Mouse (Mus musculus): ENCODE measurements around the gene Stac. TPM values are rescaled to one million over a fixed set of nuclear protein-coding genes. Genes with fewer than 3 reads are reported as not detected.

The Stac gene
- polyA plus RNA-seq, 1 experiment from 2014 or later: 0.98 TPM

- no peak overlapping the region for H3K4me2 ChIP-seq (ENCODE audit: low read depth, low read length, severe bottlenecking)
- no peaks in the 10 kb centered on the region for H3K27me3 ChIP-seq (ENCODE audit: control insufficient read depth, insufficient read depth, low read length)
- H3K36me3 ChIP-seq (ENCODE audit: control insufficient read depth, insufficient read depth, low read length): no peaks in the 10 kb centered on the region
- H3K27ac ChIP-seq (ENCODE audit: low read depth, low read length): no peak overlapping the region
- H3K4me3 ChIP-seq (ENCODE audit: low read depth, low read length): no peak overlapping the region
- no peak overlapping the region for H3K9ac ChIP-seq (ENCODE audit: low read length)
- no peaks in the 10 kb centered on the region for H3K4me1 ChIP-seq (replicated peaks; ENCODE audit: control insufficient read depth, insufficient read depth, low read length)
- 33% methylated on average over 4 of the region's 4 CpGs for WGBS
- no peaks in the 10 kb centered on the region for H3K9me3 ChIP-seq (ENCODE audit: control insufficient read depth, low read length)
- DNase-seq (ENCODE audit: low spot score) (no peak), ATAC-seq (replicated peaks; ENCODE audit: low FRiP score) (no peak)
Measured at GRCm38 (mm10) chr9:111575889-111576288, 114.3 kb downstream of the Stac start.

GRCm38 (mm10) chr9:111573836-111574235 lies 116.3 kb downstream of the Stac start:
- Histone ChIP-seq H3K27me3 (ENCODE audit: control insufficient read depth, insufficient read depth, low read length) (no peaks in the 10 kb centered on the region), H3K9ac (ENCODE audit: low read length) (no peak overlapping the region), H3K9me3 (ENCODE audit: control insufficient read depth, low read length) (no peaks in the 10 kb centered on the region), H3K27ac (ENCODE audit: low read depth, low read length) (no peak overlapping the region), H3K4me3 (ENCODE audit: low read depth, low read length) (no peak overlapping the region), H3K4me1 (replicated peaks; ENCODE audit: control insufficient read depth, insufficient read depth, low read length) (no peaks in the 10 kb centered on the region), H3K36me3 (ENCODE audit: control insufficient read depth, insufficient read depth, low read length) (no peaks in the 10 kb centered on the region), H3K4me2 (ENCODE audit: low read depth, low read length, severe bottlenecking) (no peak overlapping the region)
- DNase-seq (ENCODE audit: low spot score) (no peak), ATAC-seq (replicated peaks; ENCODE audit: low FRiP score) (no peak)
- WGBS: 92% methylated on average over 5 of the region's 5 CpGs

- WGBS: 87% methylated on average over 5 of the region's 5 CpGs
- H3K9ac ChIP-seq (ENCODE audit: low read length): no peak overlapping the region
- DNase-seq (ENCODE audit: low spot score): no peak
- no peak for ATAC-seq (replicated peaks; ENCODE audit: low FRiP score)
- no peak overlapping the region for H3K4me2 ChIP-seq (ENCODE audit: low read depth, low read length, severe bottlenecking)
- no peaks in the 10 kb centered on the region for H3K27me3 ChIP-seq (ENCODE audit: control insufficient read depth, insufficient read depth, low read length)
- H3K27ac ChIP-seq (ENCODE audit: low read depth, low read length): no peak overlapping the region
- H3K9me3 ChIP-seq (ENCODE audit: control insufficient read depth, low read length): no peaks in the 10 kb centered on the region
- no peaks in the 10 kb centered on the region for H3K4me1 ChIP-seq (replicated peaks; ENCODE audit: control insufficient read depth, insufficient read depth, low read length)
- no peaks in the 10 kb centered on the region for H3K36me3 ChIP-seq (ENCODE audit: control insufficient read depth, insufficient read depth, low read length)
- no peak overlapping the region for H3K4me3 ChIP-seq (ENCODE audit: low read depth, low read length)
Measured at GRCm38 (mm10) chr9:111571619-111572018, 118.5 kb downstream of the Stac start.

DNA sequence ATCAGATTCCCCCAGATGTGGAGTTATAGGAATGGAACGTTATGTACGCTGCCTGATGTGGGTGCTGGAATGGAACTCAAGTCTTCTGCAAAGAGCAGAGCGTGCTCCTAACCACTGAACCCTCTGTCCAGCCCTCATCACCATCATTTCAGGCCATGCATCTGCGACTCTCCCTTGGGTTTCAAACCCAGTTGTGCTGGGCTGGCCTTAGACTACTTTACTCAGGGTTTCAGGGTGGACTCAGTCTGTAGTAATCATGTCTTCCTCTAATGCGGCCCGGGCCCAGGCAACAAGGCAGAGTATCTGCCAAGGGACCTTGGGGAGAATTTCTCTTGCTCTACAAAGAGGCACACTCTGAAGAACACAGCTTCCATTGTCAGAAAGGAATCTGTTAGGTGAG lies 126.0 kb downstream of the Stac start:
- ATAC-seq (replicated peaks; ENCODE audit: low FRiP score) (no peak), DNase-seq (ENCODE audit: low spot score) (no peak)
- Histone ChIP-seq H3K9me3 (ENCODE audit: control insufficient read depth, low read length) (no peaks in the 10 kb centered on the region), H3K9ac (ENCODE audit: low read length) (no peak overlapping the region), H3K36me3 (ENCODE audit: control insufficient read depth, insufficient read depth, low read length) (no peaks in the 10 kb centered on the region), H3K4me3 (ENCODE audit: low read depth, low read length) (no peak overlapping the region), H3K4me2 (ENCODE audit: low read depth, low read length, severe bottlenecking) (no peak overlapping the region), H3K27me3 (ENCODE audit: control insufficient read depth, insufficient read depth, low read length) (no peaks in the 10 kb centered on the region), H3K4me1 (replicated peaks; ENCODE audit: control insufficient read depth, insufficient read depth, low read length) (no peaks in the 10 kb centered on the region), H3K27ac (ENCODE audit: low read depth, low read length) (no peak overlapping the region)
- WGBS: 95% methylated on average over 6 of the region's 6 CpGs

DNA sequence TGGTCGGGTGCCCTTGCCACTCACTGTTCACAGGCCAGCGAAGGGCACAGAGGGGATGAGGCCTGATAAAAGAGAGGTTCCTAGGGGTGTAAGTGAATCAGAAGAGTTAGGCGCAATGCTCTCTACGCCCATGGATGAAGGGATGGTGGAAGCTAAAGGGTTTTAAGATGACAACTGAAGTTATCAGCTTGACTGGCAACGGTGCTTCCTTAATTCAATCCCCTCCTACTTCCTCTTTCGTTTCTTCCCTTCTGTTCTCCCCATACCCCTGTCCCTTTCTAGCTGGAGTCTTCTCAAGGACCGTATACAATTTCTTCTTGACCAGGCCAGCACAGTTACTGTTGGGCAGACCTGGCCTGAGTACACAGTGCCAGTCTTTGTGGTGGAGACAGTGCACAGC lies 126.9 kb downstream of the Stac start:
- Histone ChIP-seq H3K4me3 (ENCODE audit: low read depth, low read length) (no peak overlapping the region), H3K36me3 (ENCODE audit: control insufficient read depth, insufficient read depth, low read length) (no peaks in the 10 kb centered on the region), H3K27me3 (ENCODE audit: control insufficient read depth, insufficient read depth, low read length) (no peaks in the 10 kb centered on the region), H3K4me2 (ENCODE audit: low read depth, low read length, severe bottlenecking) (no peak overlapping the region), H3K9ac (ENCODE audit: low read length) (no peak overlapping the region), H3K4me1 (replicated peaks; ENCODE audit: control insufficient read depth, insufficient read depth, low read length) (no peaks in the 10 kb centered on the region), H3K9me3 (ENCODE audit: control insufficient read depth, low read length) (no peaks in the 10 kb centered on the region), H3K27ac (ENCODE audit: low read depth, low read length) (no peak overlapping the region)
- 80% methylated on average over 7 of the region's 7 CpGs for WGBS
- ATAC-seq (replicated peaks; ENCODE audit: low FRiP score): no peak
- DNase-seq (ENCODE audit: low spot score): no peak

- H3K36me3 ChIP-seq (ENCODE audit: control insufficient read depth, insufficient read depth, low read length): no peaks in the 10 kb centered on the region
- WGBS: 73% methylated on average over 19 of the region's 19 CpGs
- no peak overlapping the region for H3K4me2 ChIP-seq (ENCODE audit: low read depth, low read length, severe bottlenecking)
- no peak overlapping the region for H3K4me3 ChIP-seq (ENCODE audit: low read depth, low read length)
- no peak for DNase-seq (ENCODE audit: low spot score)
- no peaks in the 10 kb centered on the region for H3K4me1 ChIP-seq (replicated peaks; ENCODE audit: control insufficient read depth, insufficient read depth, low read length)
- no peaks in the 10 kb centered on the region for H3K9me3 ChIP-seq (ENCODE audit: control insufficient read depth, low read length)
- no peak overlapping the region for H3K9ac ChIP-seq (ENCODE audit: low read length)
- no peaks in the 10 kb centered on the region for H3K27me3 ChIP-seq (ENCODE audit: control insufficient read depth, insufficient read depth, low read length)
- H3K27ac ChIP-seq (ENCODE audit: low read depth, low read length): no peak overlapping the region
- ATAC-seq (replicated peaks; ENCODE audit: low FRiP score): no peak
Measured at GRCm38 (mm10) chr9:111562217-111562988, 127.7 kb downstream of the Stac start.

DNA sequence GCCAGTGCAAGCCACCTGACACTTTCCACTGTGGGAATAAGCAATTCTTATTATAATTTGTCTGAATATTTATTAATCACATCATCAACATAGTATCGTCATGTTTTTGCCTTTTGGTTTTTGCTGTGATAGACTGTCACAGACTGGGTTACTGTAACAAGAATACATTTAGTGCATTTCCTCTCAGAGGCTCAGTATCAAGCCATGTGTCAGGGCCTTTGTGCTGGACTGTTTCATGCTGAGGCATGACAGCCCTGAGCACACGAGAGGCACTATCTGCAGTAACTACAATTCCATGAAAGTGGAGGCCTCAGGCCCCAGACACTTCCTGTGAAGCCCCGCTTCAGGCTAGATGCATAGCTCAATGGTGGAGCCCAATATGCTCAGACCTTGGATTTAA lies 133.4 kb downstream of the Stac start:
- Histone ChIP-seq H3K4me1 (replicated peaks; ENCODE audit: control insufficient read depth, insufficient read depth, low read length) (no peaks in the 10 kb centered on the region), H3K4me2 (ENCODE audit: low read depth, low read length, severe bottlenecking) (no peak overlapping the region), H3K36me3 (ENCODE audit: control insufficient read depth, insufficient read depth, low read length) (no peaks in the 10 kb centered on the region), H3K9ac (ENCODE audit: low read length) (no peak overlapping the region), H3K9me3 (ENCODE audit: control insufficient read depth, low read length) (no peaks in the 10 kb centered on the region), H3K27me3 (ENCODE audit: control insufficient read depth, insufficient read depth, low read length) (no peaks in the 10 kb centered on the region), H3K4me3 (ENCODE audit: low read depth, low read length) (no peak overlapping the region), H3K27ac (ENCODE audit: low read depth, low read length) (no peak overlapping the region)
- DNase-seq (ENCODE audit: low spot score) (no peak), ATAC-seq (replicated peaks; ENCODE audit: low FRiP score) (no peak)
- WGBS: 77% methylated on average over 3 of the region's 3 CpGs

- Histone ChIP-seq H3K4me1 (replicated peaks; ENCODE audit: control insufficient read depth, insufficient read depth, low read length) (no peaks in the 10 kb centered on the region), H3K27me3 (ENCODE audit: control insufficient read depth, insufficient read depth, low read length) (no peaks in the 10 kb centered on the region), H3K4me3 (ENCODE audit: low read depth, low read length) (no peak overlapping the region), H3K27ac (ENCODE audit: low read depth, low read length) (no peak overlapping the region), H3K9me3 (ENCODE audit: control insufficient read depth, low read length) (no peaks in the 10 kb centered on the region), H3K4me2 (ENCODE audit: low read depth, low read length, severe bottlenecking) (no peak overlapping the region), H3K9ac (ENCODE audit: low read length) (no peak overlapping the region), H3K36me3 (ENCODE audit: control insufficient read depth, insufficient read depth, low read length) (no peaks in the 10 kb centered on the region)
- no peak for DNase-seq (ENCODE audit: low spot score)
- 85% methylated on average over 3 of the region's 3 CpGs for WGBS
- ATAC-seq (replicated peaks; ENCODE audit: low FRiP score): no peak
Measured at GRCm38 (mm10) chr9:111552865-111553264, 137.3 kb downstream of the Stac start.

Data from forebrain, embryonic 11.5 days (tissue).